In genomic region chr16:32661493-32661921, GRCm38 (mm10) we compare ENCODE assay signal across 8 mouse cellular contexts. TPM values are rescaled to one million over a fixed set of nuclear protein-coding genes. Genes with fewer than 3 reads are reported as not detected.
DNase-seq lines count a peak whose midpoint lies in the region; ATAC-seq and TF ChIP-seq lines count a peak whose summit lies in the region.

No protein-coding gene starts in this region.

- peak; percentile 74 for DNase-seq in heart, embryonic 10.5 days (ENCODE audit: low spot score)
- DNase-seq in heart, adult 8-10 months (ENCODE audit: low spot score), result no peak
- DNase-seq in liver, postnatal 0 days, result peak; percentile 17
- DNase-seq in urinary bladder, postnatal 14 days (ENCODE audit: low spot score), result no peak
- no peak for DNase-seq in spleen, postnatal 14 days (ENCODE audit: low spot score in 2 of 2)
- DNase-seq in left cerebral cortex, adult 11 months (ENCODE audit: low spot score), result no peak

- peak overlapping the region; percentile 70 for H3K9ac ChIP-seq in heart, embryonic 14.5 days (ENCODE audit: low read length)
- H3K9ac ChIP-seq in liver, postnatal 0 days (replicated peaks), result peak overlapping the region; percentile 28; the same call in 1 of the 2 replicates

- no peaks in the 10 kb centered on the region for H3K9me3 ChIP-seq in heart, embryonic 10.5 days
- no peaks in the 10 kb centered on the region for H3K9me3 ChIP-seq in heart, embryonic 14.5 days (ENCODE audit: control insufficient read depth, low read length)
- no peaks in the 10 kb centered on the region for H3K9me3 ChIP-seq in liver, postnatal 0 days (ENCODE audit: low read length)

- peak overlapping the region; percentile 73 for H3K27ac ChIP-seq in heart, embryonic 10.5 days
- peak overlapping the region; percentile 54 for H3K27ac ChIP-seq in brown adipose tissue, adult 24 weeks (replicated peaks; ENCODE audit: low read depth, low read length)
- peak overlapping the region; percentile 47 to 73 for H3K27ac ChIP-seq in heart, embryonic 14.5 days (replicated peaks in 1 of 2; ENCODE audit: control insufficient read depth in 1 of 2, insufficient read depth in 1 of 2, low read depth in 2 of 2, low read length in 2 of 2)
- 0 out of 2 replicates have a peak overlapping the region, but pooled peaks have one; percentile 22 for H3K27ac ChIP-seq in liver, postnatal 0 days (ENCODE audit: low read depth)

- 59% methylated on average over 9 of the region's 10 CpGs for WGBS in heart, embryonic 10.5 days
- 47% methylated on average over 10 of the region's 10 CpGs for WGBS in heart, embryonic 14.5 days
- 38% methylated on average over 9 of the region's 10 CpGs for WGBS in liver, postnatal 0 days (ENCODE audit: insufficient replicate concordance)

- no peak for TF ChIP-seq EP300 in liver, postnatal 0 days (IDR thresholded peaks at IDR 0.05; ENCODE audit: low read depth)

- peaks cover 9% of the 10 kb centered on the region; the same call in 1 of the 2 replicates for H3K36me3 ChIP-seq in heart, embryonic 10.5 days
- peaks cover 4% of the 10 kb centered on the region; the same call in 1 of the 2 replicates for H3K36me3 ChIP-seq in heart, embryonic 14.5 days (ENCODE audit: control insufficient read depth, insufficient read depth, low read length)
- H3K36me3 ChIP-seq in liver, postnatal 0 days (replicated peaks; ENCODE audit: insufficient read depth, low read length), result no peaks in the 10 kb centered on the region

- peaks cover 35% of the 10 kb centered on the region for H3K27me3 ChIP-seq in heart, embryonic 10.5 days (ENCODE audit: insufficient read depth, poor library complexity, severe bottlenecking)
- no peaks in the 10 kb centered on the region for H3K27me3 ChIP-seq in heart, embryonic 14.5 days (ENCODE audit: control insufficient read depth, insufficient read depth, low read length)
- no peaks in the 10 kb centered on the region for H3K27me3 ChIP-seq in liver, postnatal 0 days (ENCODE audit: insufficient read depth, low read length)

- no peak for ATAC-seq in heart, embryonic 14.5 days (ENCODE audit: insufficient number of reproducible peaks, insufficient read depth, low FRiP score, low read depth)
- ATAC-seq in liver, postnatal 0 days, result no peak

- TF ChIP-seq CTCF in liver, postnatal 0 days (IDR thresholded peaks at IDR 0.05; ENCODE audit: low read depth), result no peak

- peaks cover 89% of the 10 kb centered on the region for H3K4me1 ChIP-seq in heart, embryonic 10.5 days
- H3K4me1 ChIP-seq in brown adipose tissue, adult 24 weeks (ENCODE audit: control insufficient read depth, insufficient read depth, insufficient read length, low read length), result peaks cover 34% of the 10 kb centered on the region
- peaks cover 58 to 83% of the 10 kb centered on the region in 2 experiments for H3K4me1 ChIP-seq in heart, embryonic 14.5 days (ENCODE audit: control insufficient read depth in 2 of 2, insufficient read depth in 2 of 2, low read length in 2 of 2)
- H3K4me1 ChIP-seq in liver, postnatal 0 days (ENCODE audit: insufficient read depth), result peaks cover 85% of the 10 kb centered on the region

- peak overlapping the region; percentile 57 for H3K4me2 ChIP-seq in heart, embryonic 14.5 days (ENCODE audit: low read length)
- 0 out of 2 replicates have a peak overlapping the region, but pooled peaks have one; percentile 20 for H3K4me2 ChIP-seq in liver, postnatal 0 days (ENCODE audit: low read depth, low read length)

- H3K4me3 ChIP-seq in heart, embryonic 10.5 days, result no peak overlapping the region
- H3K4me3 ChIP-seq in brown adipose tissue, adult 24 weeks (ENCODE audit: insufficient read depth, low read depth, low read length), result peak overlapping the region; percentile 55
- peak overlapping the region; percentile 15 to 19; a peak in 3 of 4 replicates for H3K4me3 ChIP-seq in heart, embryonic 14.5 days (ENCODE audit: control insufficient read depth in 1 of 2, insufficient read depth in 1 of 2, low read depth in 1 of 2, low read length in 2 of 2)
- no peak overlapping the region for H3K4me3 ChIP-seq in liver, postnatal 0 days (ENCODE audit: low read depth, low read length)

RNA-seq across cellular contexts. Expression of gene Tnk2, which starts 17.8 kb away (rescaled TPM):
- 6.5 and 9.2 TPM in 2 replicates for polyA plus RNA-seq in heart, embryonic 10.5 days (2016; fragmentation: Nextera tagmentation; extraction: Ambion mirVana)
- total RNA-seq in heart, adult 8-10 months (2022), result 10 to 100 TPM; 18.6 to 22.6 (median 21.4) TPM
- 18.7 and 24.1 TPM in 2 replicates for polyA plus RNA-seq in brown adipose tissue, adult 24 weeks (2012; ENCODE audit: insufficient read depth, insufficient read length, missing spikeins)
- 6.7 and 7.3 TPM in 2 replicates for polyA plus RNA-seq in heart, embryonic 14.5 days (2014; fragmentation: Nextera tagmentation; extraction: Ambion mirVana)
- 2.9 and 3.5 TPM in 2 replicates for polyA plus RNA-seq in liver, postnatal 0 days (2015; fragmentation: Nextera tagmentation; extraction: Ambion mirVana)

RNA-seq across cellular contexts. Expression of gene Tfrc, which starts 52.8 kb away (rescaled TPM):
- polyA plus RNA-seq in heart, embryonic 10.5 days (2016; fragmentation: Nextera tagmentation; extraction: Ambion mirVana), result 72.0 and 82.0 TPM in 2 replicates
- total RNA-seq in heart, adult 8-10 months (2022), result 10 to 100 TPM; 21.4 to 53.5 (median 38.0) TPM
- 13.7 and 27.0 TPM in 2 replicates for polyA plus RNA-seq in brown adipose tissue, adult 24 weeks (2012; ENCODE audit: insufficient read depth, insufficient read length, missing spikeins)
- polyA plus RNA-seq in heart, embryonic 14.5 days (2014; fragmentation: Nextera tagmentation; extraction: Ambion mirVana), result 48.6 and 57.2 TPM in 2 replicates
- polyA plus RNA-seq in liver, postnatal 0 days (2015; fragmentation: Nextera tagmentation; extraction: Ambion mirVana), result 85.1 and 103 TPM in 2 replicates

Comparison
In these comparisons a context has a peak if more than half of its experiments do, and no peak if none do; other contexts are left out.
1. DNase-seq: peak in heart, embryonic 10.5 days (single experiment) and liver, postnatal 0 days (single experiment); none in heart, adult 8-10 months (single experiment), urinary bladder, postnatal 14 days (single experiment), spleen, postnatal 14 days (0 of 2) and left cerebral cortex, adult 11 months (single experiment).
2. H3K4me3 ChIP-seq: peak in brown adipose tissue, adult 24 weeks (single experiment) and heart, embryonic 14.5 days (2 of 2); none in heart, embryonic 10.5 days (single experiment) and liver, postnatal 0 days (single experiment).
3. H3K27ac ChIP-seq: peak in every context shown above with its lines; median percentile 73 in heart, embryonic 10.5 days; 60 in heart, embryonic 14.5 days; 54 in brown adipose tissue, adult 24 weeks; 22 in liver, postnatal 0 days.